Mouse (Mus musculus): Measurements from ENCODE around the gene Tal1.

DNA sequence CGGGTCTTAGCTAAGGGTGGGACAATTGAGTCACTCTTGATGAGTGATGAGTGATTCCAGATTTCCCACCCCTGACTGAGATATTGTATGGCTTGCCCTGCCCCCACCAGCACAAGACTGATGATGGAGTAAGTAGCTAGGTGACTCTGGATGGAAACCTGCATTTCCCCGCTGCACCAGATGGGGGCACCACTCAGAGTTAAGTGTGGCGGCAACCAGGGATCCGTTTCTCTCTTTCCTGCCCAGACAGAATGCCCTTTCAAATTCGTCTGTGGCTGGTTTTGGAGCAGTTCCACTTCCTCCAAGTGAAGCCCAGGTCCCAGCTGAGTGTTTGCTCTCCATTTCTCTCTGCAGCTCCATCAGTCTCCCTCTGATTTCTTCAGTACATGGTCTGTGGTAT, 8.5 kb upstream of the Tal1 start:
- TF ChIP-seq FOSL1 (IDR thresholded peaks at IDR 0.05; ENCODE audit: insufficient read depth, low read length, poor library complexity, severe bottlenecking) = no peak
- TF ChIP-seq MYOD1 (IDR thresholded peaks at IDR 0.05; ENCODE audit: control insufficient read depth, insufficient read length, low read depth) = no peak
- no peak for TF ChIP-seq CTCF (IDR thresholded peaks at IDR 0.05; ENCODE audit: control insufficient read depth, insufficient read depth, insufficient read length)

Data from C2C12 (cell line).